Mouse (Mus musculus): Measurements from ENCODE around the gene Arrb1. TPM values are rescaled to one million over a fixed set of nuclear protein-coding genes. Genes with fewer than 3 reads are reported as not detected.

Arrb1 gene
- polyA plus RNA-seq, 1 experiment from 2014 or later = 5.3 TPM

DNA sequence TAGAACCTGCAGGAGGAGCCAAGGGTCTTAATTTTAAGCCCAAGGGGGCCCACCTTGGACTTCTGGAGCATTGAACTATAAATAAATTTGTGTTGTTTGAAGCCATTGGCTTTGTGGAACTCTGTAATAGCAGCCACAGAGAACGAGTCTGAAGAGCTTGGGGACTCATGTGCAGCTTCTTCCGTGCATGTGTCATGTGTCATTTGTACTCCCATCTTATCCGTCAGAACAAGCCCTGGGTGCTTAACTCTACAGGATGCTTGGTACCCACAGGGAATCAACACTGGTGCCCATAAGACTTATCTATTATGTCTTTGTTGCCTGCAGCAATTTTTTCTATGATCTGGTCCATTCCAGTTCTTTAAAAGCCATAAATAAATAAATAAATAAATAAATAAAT is 43.0 kb downstream of the Arrb1 start:
- peaks cover 9% of the 10 kb centered on the region for H3K4me1 ChIP-seq (ENCODE audit: control insufficient read depth, insufficient read depth, low read length)
- no peak overlapping the region for H3K27ac ChIP-seq (ENCODE audit: low read depth, low read length)
- no peaks in the 10 kb centered on the region for H3K9me3 ChIP-seq (replicated peaks; ENCODE audit: control insufficient read depth, low read length)
- H3K4me3 ChIP-seq (ENCODE audit: low read depth, low read length) = no peak overlapping the region
- WGBS (ENCODE audit: insufficient replicate concordance) = 77% methylated on average over 3 of the region's 3 CpGs
- H3K4me2 ChIP-seq = no peak overlapping the region
- no peak for ATAC-seq (replicated peaks; ENCODE audit: insufficient number of reproducible peaks, low FRiP score, low TSS enrichment)
- H3K9ac ChIP-seq (ENCODE audit: low read depth, low read length) = no peak overlapping the region
- H3K27me3 ChIP-seq (ENCODE audit: control insufficient read depth, insufficient read depth, low read length) = no peaks in the 10 kb centered on the region
- H3K36me3 ChIP-seq (ENCODE audit: control insufficient read depth, insufficient read depth, low read length) = no peaks in the 10 kb centered on the region

DNA sequence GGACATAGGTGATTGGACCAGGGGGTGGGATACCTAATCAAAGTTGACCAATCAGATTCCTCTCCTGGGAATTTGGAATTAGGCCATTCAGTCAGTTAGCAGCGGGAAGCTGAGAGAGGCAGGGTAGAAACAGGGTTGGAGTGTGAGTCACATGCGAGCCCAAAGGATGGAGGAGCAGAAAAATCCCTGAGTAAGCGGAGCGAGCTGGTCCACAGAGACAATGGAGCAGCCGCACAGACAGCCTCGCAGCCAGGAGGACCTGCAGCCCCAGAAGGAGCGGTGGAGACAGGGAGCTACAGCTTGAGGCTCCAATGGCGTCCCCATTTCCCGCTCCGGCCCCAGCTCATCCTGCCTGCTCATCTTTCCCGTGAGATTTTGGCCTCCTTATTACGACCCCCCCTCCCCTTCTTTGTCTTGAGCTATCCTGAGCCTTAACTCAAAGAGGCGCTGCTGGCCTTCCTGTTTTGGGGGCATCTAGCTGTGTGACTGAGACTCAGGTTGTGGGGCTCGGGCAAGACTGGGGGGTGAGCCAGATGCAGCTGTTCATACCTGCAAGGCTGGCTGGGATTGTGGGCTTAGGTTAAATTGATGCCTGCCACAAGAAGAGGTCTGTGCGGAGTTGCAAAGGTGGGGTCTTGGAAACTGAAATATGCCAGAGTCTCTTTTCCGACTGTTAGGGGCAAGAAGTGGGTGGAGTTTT is 44.4 kb downstream of the Arrb1 start:
- WGBS (ENCODE audit: insufficient replicate concordance) = 12% methylated on average over 16 of the region's 16 CpGs
- Histone ChIP-seq H3K4me2 (peak overlapping the region; percentile 35), H3K4me3 (ENCODE audit: low read depth, low read length) (no peak overlapping the region), H3K4me1 (ENCODE audit: control insufficient read depth, insufficient read depth, low read length) (peaks cover 9% of the 10 kb centered on the region), H3K9ac (ENCODE audit: low read depth, low read length) (peak overlapping the region; percentile 2; the same call in 1 of the 2 replicates), H3K9me3 (replicated peaks; ENCODE audit: control insufficient read depth, low read length) (no peaks in the 10 kb centered on the region), H3K27ac (ENCODE audit: low read depth, low read length) (no peak overlapping the region), H3K36me3 (ENCODE audit: control insufficient read depth, insufficient read depth, low read length) (no peaks in the 10 kb centered on the region), H3K27me3 (ENCODE audit: control insufficient read depth, insufficient read depth, low read length) (no peaks in the 10 kb centered on the region)
- no peak for ATAC-seq (replicated peaks; ENCODE audit: insufficient number of reproducible peaks, low FRiP score, low TSS enrichment)

DNA sequence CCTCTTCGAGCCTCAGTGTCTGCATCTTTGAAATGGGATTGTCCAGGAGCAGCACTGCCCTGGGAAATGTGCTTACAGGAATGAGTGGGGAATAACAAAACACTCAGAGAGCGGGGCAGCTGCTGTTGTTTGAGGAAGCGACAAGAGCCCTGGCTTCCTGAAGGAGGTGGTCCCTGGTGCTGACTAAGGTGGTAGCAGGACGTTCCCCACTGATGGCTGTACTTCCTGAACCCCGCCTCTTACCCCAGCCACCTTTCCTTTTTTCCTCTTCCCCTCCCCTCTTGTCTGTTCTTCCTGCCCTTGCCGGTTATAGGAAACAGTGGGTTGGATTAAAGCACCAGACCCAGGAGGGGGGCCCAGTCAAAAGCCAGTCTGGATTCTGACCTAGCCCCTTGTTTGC is 45.0 kb downstream of the Arrb1 start:
- Histone ChIP-seq H3K27me3 (ENCODE audit: control insufficient read depth, insufficient read depth, low read length) (no peaks in the 10 kb centered on the region), H3K4me2 (peak overlapping the region; percentile 6; the same call in 1 of the 2 replicates), H3K27ac (ENCODE audit: low read depth, low read length) (no peak overlapping the region), H3K4me3 (ENCODE audit: low read depth, low read length) (no peak overlapping the region), H3K4me1 (ENCODE audit: control insufficient read depth, insufficient read depth, low read length) (peaks cover 9% of the 10 kb centered on the region), H3K9ac (ENCODE audit: low read depth, low read length) (peak overlapping the region; percentile 2; the same call in 1 of the 2 replicates), H3K36me3 (ENCODE audit: control insufficient read depth, insufficient read depth, low read length) (no peaks in the 10 kb centered on the region), H3K9me3 (replicated peaks; ENCODE audit: control insufficient read depth, low read length) (no peaks in the 10 kb centered on the region)
- ATAC-seq (replicated peaks; ENCODE audit: insufficient number of reproducible peaks, low FRiP score, low TSS enrichment) = peak; percentile 43
- 30% methylated on average over 6 of the region's 6 CpGs for WGBS (ENCODE audit: insufficient replicate concordance)

DNA sequence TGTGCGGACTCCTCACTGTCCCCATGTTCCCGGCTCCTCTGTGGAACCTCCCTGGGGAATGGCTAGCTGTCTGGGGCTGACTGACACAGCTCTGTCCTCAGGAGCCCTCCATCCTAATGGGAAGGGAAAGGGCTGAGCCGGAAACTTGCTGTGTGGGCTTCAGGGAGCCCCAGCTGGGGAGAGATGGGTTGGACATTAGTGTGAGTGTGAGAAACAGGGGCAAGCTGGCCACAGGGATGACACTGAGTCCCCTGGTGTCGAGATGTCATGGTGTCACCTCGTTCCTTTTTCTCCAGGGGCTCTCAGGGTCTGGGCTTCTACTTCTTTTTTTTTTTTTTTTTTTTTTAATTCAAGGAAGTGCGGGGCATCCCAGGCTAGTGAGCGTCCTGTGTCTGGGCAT is 47.0 kb downstream of the Arrb1 start:
- Histone ChIP-seq H3K27me3 (ENCODE audit: control insufficient read depth, insufficient read depth, low read length) (no peaks in the 10 kb centered on the region), H3K4me2 (no peak overlapping the region), H3K4me1 (ENCODE audit: control insufficient read depth, insufficient read depth, low read length) (peaks cover 9% of the 10 kb centered on the region), H3K27ac (ENCODE audit: low read depth, low read length) (no peak overlapping the region), H3K9ac (ENCODE audit: low read depth, low read length) (no peak overlapping the region), H3K4me3 (ENCODE audit: low read depth, low read length) (no peak overlapping the region), H3K36me3 (ENCODE audit: control insufficient read depth, insufficient read depth, low read length) (no peaks in the 10 kb centered on the region), H3K9me3 (replicated peaks; ENCODE audit: control insufficient read depth, low read length) (no peaks in the 10 kb centered on the region)
- WGBS (ENCODE audit: insufficient replicate concordance) = 52% methylated on average over 7 of the region's 7 CpGs
- ATAC-seq (replicated peaks; ENCODE audit: insufficient number of reproducible peaks, low FRiP score, low TSS enrichment) = no peak

DNA sequence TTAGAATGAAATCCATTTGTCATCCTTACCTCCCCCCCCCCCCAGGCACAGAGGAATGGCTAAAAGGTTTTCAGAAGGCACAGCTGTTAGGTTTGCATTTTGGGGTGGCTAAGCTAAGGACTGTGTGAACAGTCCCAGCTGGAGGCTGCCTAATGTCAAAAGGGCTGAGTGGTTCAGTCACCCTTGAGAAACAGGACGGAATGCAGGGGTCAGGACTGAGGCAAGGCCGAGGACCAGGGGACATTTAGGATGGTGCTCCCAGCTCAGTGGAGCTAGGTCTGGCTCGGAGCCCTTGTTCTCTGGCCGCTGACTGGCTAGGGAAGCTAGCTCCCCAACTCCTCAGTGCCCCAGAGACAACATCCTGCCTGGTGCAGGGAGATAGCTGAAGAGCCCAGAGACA is 47.6 kb downstream of the Arrb1 start:
- no peaks in the 10 kb centered on the region for H3K9me3 ChIP-seq (replicated peaks; ENCODE audit: control insufficient read depth, low read length)
- no peaks in the 10 kb centered on the region for H3K36me3 ChIP-seq (ENCODE audit: control insufficient read depth, insufficient read depth, low read length)
- H3K4me2 ChIP-seq = no peak overlapping the region
- WGBS (ENCODE audit: insufficient replicate concordance) = 48% methylated on average over 4 of the region's 4 CpGs
- H3K4me3 ChIP-seq (ENCODE audit: low read depth, low read length) = no peak overlapping the region
- H3K27ac ChIP-seq (ENCODE audit: low read depth, low read length) = no peak overlapping the region
- no peak overlapping the region for H3K9ac ChIP-seq (ENCODE audit: low read depth, low read length)
- no peaks in the 10 kb centered on the region for H3K27me3 ChIP-seq (ENCODE audit: control insufficient read depth, insufficient read depth, low read length)
- peaks cover 9% of the 10 kb centered on the region for H3K4me1 ChIP-seq (ENCODE audit: control insufficient read depth, insufficient read depth, low read length)
- ATAC-seq (replicated peaks; ENCODE audit: insufficient number of reproducible peaks, low FRiP score, low TSS enrichment) = no peak

DNA sequence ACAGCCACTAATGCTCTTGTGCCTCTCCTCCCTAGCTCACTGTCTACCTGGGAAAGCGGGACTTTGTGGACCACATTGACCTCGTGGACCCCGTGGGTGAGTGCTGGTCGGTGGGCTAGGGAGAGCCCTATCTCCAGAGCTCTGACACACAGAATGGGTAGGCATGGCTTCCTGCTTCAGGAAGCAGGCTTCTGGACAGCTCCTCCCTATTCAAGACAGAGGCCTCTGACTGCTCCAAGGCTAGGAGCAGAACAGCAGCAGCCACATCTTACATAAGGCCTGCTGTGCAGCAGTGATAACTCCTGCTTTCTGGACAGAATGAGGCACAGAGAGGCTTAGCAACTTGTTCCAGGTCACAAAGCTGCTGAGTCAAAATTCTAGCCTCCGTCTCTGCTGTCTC is 48.4 kb downstream of the Arrb1 start:
- H3K27ac ChIP-seq (ENCODE audit: low read depth, low read length) = no peak overlapping the region
- H3K27me3 ChIP-seq (ENCODE audit: control insufficient read depth, insufficient read depth, low read length) = no peaks in the 10 kb centered on the region
- no peak overlapping the region for H3K4me2 ChIP-seq
- ATAC-seq (replicated peaks; ENCODE audit: insufficient number of reproducible peaks, low FRiP score, low TSS enrichment) = no peak
- H3K4me3 ChIP-seq (ENCODE audit: low read depth, low read length) = no peak overlapping the region
- H3K4me1 ChIP-seq (ENCODE audit: control insufficient read depth, insufficient read depth, low read length) = peaks cover 9% of the 10 kb centered on the region
- no peak overlapping the region for H3K9ac ChIP-seq (ENCODE audit: low read depth, low read length)
- 61% methylated on average over 5 of the region's 5 CpGs for WGBS (ENCODE audit: insufficient replicate concordance)
- H3K36me3 ChIP-seq (ENCODE audit: control insufficient read depth, insufficient read depth, low read length) = no peaks in the 10 kb centered on the region
- no peaks in the 10 kb centered on the region for H3K9me3 ChIP-seq (replicated peaks; ENCODE audit: control insufficient read depth, low read length)

DNA sequence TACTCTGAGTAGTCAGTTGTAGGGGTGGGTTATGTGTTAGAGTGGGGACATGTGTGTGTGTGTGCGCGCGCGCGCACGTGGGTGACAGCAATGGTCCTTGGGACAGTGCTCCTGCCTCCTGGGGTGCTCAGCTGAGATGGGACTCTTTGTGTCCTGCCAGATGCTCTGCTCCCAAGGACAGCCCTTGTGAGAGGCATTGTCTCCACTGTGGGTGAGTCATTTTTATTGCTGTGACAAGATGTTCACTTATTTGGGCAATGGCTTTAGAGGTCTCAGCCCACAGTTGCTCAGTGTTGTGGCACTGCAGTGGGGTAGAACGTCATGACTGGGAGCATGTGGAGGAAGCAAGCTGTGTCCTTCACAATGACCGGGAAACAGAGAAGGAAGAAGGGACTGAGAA is 50.7 kb downstream of the Arrb1 start:
- H3K9me3 ChIP-seq (replicated peaks; ENCODE audit: control insufficient read depth, low read length) = no peaks in the 10 kb centered on the region
- no peak overlapping the region for H3K27ac ChIP-seq (ENCODE audit: low read depth, low read length)
- H3K36me3 ChIP-seq (ENCODE audit: control insufficient read depth, insufficient read depth, low read length) = no peaks in the 10 kb centered on the region
- H3K9ac ChIP-seq (ENCODE audit: low read depth, low read length) = no peak overlapping the region
- ATAC-seq (replicated peaks; ENCODE audit: insufficient number of reproducible peaks, low FRiP score, low TSS enrichment) = no peak
- WGBS (ENCODE audit: insufficient replicate concordance) = 92% methylated on average over 8 of the region's 8 CpGs
- H3K4me2 ChIP-seq = no peak overlapping the region
- H3K4me1 ChIP-seq (ENCODE audit: control insufficient read depth, insufficient read depth, low read length) = no peaks in the 10 kb centered on the region
- H3K27me3 ChIP-seq (ENCODE audit: control insufficient read depth, insufficient read depth, low read length) = no peaks in the 10 kb centered on the region
- no peak overlapping the region for H3K4me3 ChIP-seq (ENCODE audit: low read depth, low read length)

DNA sequence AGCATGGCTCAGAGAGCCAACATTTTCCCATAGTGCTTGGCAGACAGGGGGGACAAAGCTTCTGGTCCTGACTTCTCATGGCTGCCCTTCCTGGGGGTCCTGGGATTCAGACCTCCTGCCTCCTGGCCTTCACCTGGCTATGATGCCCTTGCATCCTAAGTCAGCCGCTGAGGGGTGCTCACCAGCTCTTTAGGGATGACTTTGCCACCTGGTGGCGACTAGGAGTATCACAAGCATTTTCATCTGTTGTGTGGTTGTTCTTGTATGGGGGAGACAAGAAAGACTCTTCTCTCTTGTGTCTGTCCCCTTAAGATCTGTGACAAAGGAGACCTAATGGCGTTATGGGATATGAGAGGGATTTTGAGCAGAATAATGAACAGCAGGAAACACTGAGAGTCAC is 54.8 kb downstream of the Arrb1 start:
- H3K4me2 ChIP-seq = no peak overlapping the region
- 12% methylated on average over 3 of the region's 3 CpGs for WGBS (ENCODE audit: insufficient replicate concordance)
- H3K4me3 ChIP-seq (ENCODE audit: low read depth, low read length) = no peak overlapping the region
- H3K27me3 ChIP-seq (ENCODE audit: control insufficient read depth, insufficient read depth, low read length) = no peaks in the 10 kb centered on the region
- ATAC-seq (replicated peaks; ENCODE audit: insufficient number of reproducible peaks, low FRiP score, low TSS enrichment) = no peak
- no peak overlapping the region for H3K9ac ChIP-seq (ENCODE audit: low read depth, low read length)
- H3K27ac ChIP-seq (ENCODE audit: low read depth, low read length) = no peak overlapping the region
- no peaks in the 10 kb centered on the region for H3K4me1 ChIP-seq (ENCODE audit: control insufficient read depth, insufficient read depth, low read length)
- no peaks in the 10 kb centered on the region; the same call in 1 of the 2 replicates for H3K36me3 ChIP-seq (ENCODE audit: control insufficient read depth, insufficient read depth, low read length)
- H3K9me3 ChIP-seq (replicated peaks; ENCODE audit: control insufficient read depth, low read length) = no peaks in the 10 kb centered on the region

DNA sequence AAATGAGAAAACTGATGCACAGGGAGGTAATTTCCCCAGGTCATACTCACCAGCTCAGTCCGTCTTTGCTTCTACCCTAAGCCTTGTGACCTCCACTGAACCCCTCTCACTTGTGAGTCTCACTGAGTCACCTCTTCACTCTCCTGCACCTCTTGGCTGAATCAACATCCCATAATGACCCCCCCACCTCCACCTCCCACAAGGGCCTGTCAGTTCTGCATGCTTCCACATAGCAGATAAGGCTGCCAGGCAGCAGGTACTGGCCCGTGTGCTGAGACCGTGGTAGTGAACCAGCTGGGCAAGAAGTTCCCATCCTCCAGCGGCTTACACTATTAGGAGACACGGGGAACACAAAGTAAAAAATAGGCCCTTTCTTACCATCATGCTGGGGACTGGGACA is 55.4 kb downstream of the Arrb1 start:
- Histone ChIP-seq H3K27ac (ENCODE audit: low read depth, low read length) (no peak overlapping the region), H3K4me1 (ENCODE audit: control insufficient read depth, insufficient read depth, low read length) (no peaks in the 10 kb centered on the region), H3K9ac (ENCODE audit: low read depth, low read length) (no peak overlapping the region), H3K9me3 (replicated peaks; ENCODE audit: control insufficient read depth, low read length) (no peaks in the 10 kb centered on the region), H3K36me3 (ENCODE audit: control insufficient read depth, insufficient read depth, low read length) (peaks cover under 1% of the 10 kb centered on the region), H3K4me2 (no peak overlapping the region), H3K4me3 (ENCODE audit: low read depth, low read length) (no peak overlapping the region), H3K27me3 (ENCODE audit: control insufficient read depth, insufficient read depth, low read length) (no peaks in the 10 kb centered on the region)
- whole genome bisulfite sequencing (ENCODE audit: insufficient replicate concordance) = 74% methylated on average over 5 of the region's 5 CpGs
- no peak for ATAC-seq (replicated peaks; ENCODE audit: insufficient number of reproducible peaks, low FRiP score, low TSS enrichment)
